Mouse (Mus musculus): ENCODE data around the gene Senp6.

Senp6 gene

GRCm38 (mm10) chr9:80172396-80173222 lies 105.9 kb downstream of the Senp6 start:
- DNase-seq (ENCODE audit: low spot score) = no peak

GRCm38 (mm10) chr9:80173629-80174028 lies 106.9 kb downstream of the Senp6 start:
- peak; percentile 36 for DNase-seq (ENCODE audit: low spot score)

GRCm38 (mm10) chr9:80176696-80177478 lies 110.2 kb downstream of the Senp6 start:
- DNase-seq (ENCODE audit: low spot score) = peak; percentile 32

GRCm38 (mm10) chr9:80178670-80179069 lies 112.0 kb downstream of the Senp6 start:
- DNase-seq (ENCODE audit: low spot score) = no peak

- DNase-seq (ENCODE audit: low spot score) = no peak
Observed at GRCm38 (mm10) chr9:80179688-80180087, 113.0 kb downstream of the Senp6 start.

GRCm38 (mm10) chr9:80180771-80181170 lies 114.1 kb downstream of the Senp6 start:
- no peak for DNase-seq (ENCODE audit: low spot score)

GRCm38 (mm10) chr9:80181692-80182091 lies 115.0 kb downstream of the Senp6 start:
- DNase-seq (ENCODE audit: low spot score) = no peak

- DNase-seq (ENCODE audit: low spot score) = no peak
Observed at GRCm38 (mm10) chr9:80184138-80184537, 117.4 kb downstream of the Senp6 start.

- no peak for DNase-seq (ENCODE audit: low spot score)
Observed at GRCm38 (mm10) chr9:80185737-80186136, 119.0 kb downstream of the Senp6 start.

GRCm38 (mm10) chr9:80186693-80187092 lies 120.0 kb downstream of the Senp6 start:
- no peak for DNase-seq (ENCODE audit: low spot score)

GRCm38 (mm10) chr9:80188324-80188893 lies 121.7 kb downstream of the Senp6 start:
- DNase-seq (ENCODE audit: low spot score) = no peak

GRCm38 (mm10) chr9:80191240-80191639 lies 124.5 kb downstream of the Senp6 start:
- DNase-seq (ENCODE audit: low spot score) = no peak

- no peak for DNase-seq (ENCODE audit: low spot score)
Observed at GRCm38 (mm10) chr9:80192324-80192723, 125.6 kb downstream of the Senp6 start.

- no peak for DNase-seq (ENCODE audit: low spot score)
Observed at GRCm38 (mm10) chr9:80194446-80194845, 127.7 kb downstream of the Senp6 start.
